Mouse (Mus musculus) ES-E14 (cell line): Measurements from ENCODE around the gene Cenpu. TPM values are rescaled to one million over a fixed set of nuclear protein-coding genes. Genes with fewer than 3 reads are reported as not detected.

Experiments
- DNase-seq: peaks from one replicate; pipeline ENCODE4 v3.0.0-alpha.2; 2013; ENCODE audit warnings: low read depth, low spot score
- H3K27ac ChIP-seq: 2 replicates; pipeline ENCODE4 v1.5.1; 2012; ENCODE audit warnings: low read depth, mild to moderate bottlenecking, low read length, moderate library complexity, mixed read lengths; ENCODE audit not compliant: poor library complexity, insufficient read depth, severe bottlenecking
- H3K36me3 ChIP-seq: 2 replicates; pipeline ENCODE4 v1.6.1; 2012; ENCODE audit warnings: mild to moderate bottlenecking, low read length, moderate library complexity, mixed read lengths; ENCODE audit not compliant: control insufficient read depth, poor library complexity, insufficient read depth, severe bottlenecking
- H3K4me1 ChIP-seq, 2 experiments: fragments of 150-350 bp in 1 of 2; sonication (generic) in 1 of 2; 2 replicates each; pipeline ENCODE4 v1.6.1; 2012; ENCODE audit warnings: low read length in 2 of 2, mild to moderate bottlenecking in 1 of 2, mixed read lengths in 1 of 2; ENCODE audit not compliant: control insufficient read depth in 2 of 2, insufficient read depth in 2 of 2, poor library complexity in 1 of 2
- H3K4me3 ChIP-seq, 2 experiments: fragments of 150-350 bp in 1 of 2; sonication (generic) in 1 of 2; 2 replicates each; pipeline ENCODE4 v1.5.1; 2012; ENCODE audit warnings: low read length in 2 of 2, low read depth in 1 of 2, mild to moderate bottlenecking in 1 of 2, mixed read lengths in 1 of 2; ENCODE audit not compliant: insufficient read depth in 1 of 2, poor library complexity in 1 of 2, severe bottlenecking in 1 of 2
- H3K9ac ChIP-seq: 2 replicates; pipeline ENCODE4 v1.6.1; 2012; ENCODE audit warnings: low read depth, mild to moderate bottlenecking, low read length, mixed read lengths; ENCODE audit not compliant: poor library complexity, insufficient read depth, severe bottlenecking
- H3K9me3 ChIP-seq: fragments of 150-350 bp; sonication (generic); 2 replicates; pipeline ENCODE4 v1.6.1; 2012; ENCODE audit warnings: low read depth, mild to moderate bottlenecking, low read length; ENCODE audit not compliant: control insufficient read depth, insufficient read depth
- CHD2 ChIP-seq: IDR thresholded peaks from 2 replicates; pipeline ENCODE4 v1.6.1; 2014; ENCODE audit warnings: mild to moderate bottlenecking, low read depth, low read length, inconsistent platforms
- HCFC1 ChIP-seq: IDR thresholded peaks from 2 replicates; pipeline ENCODE4 v1.6.1; 2012; ENCODE audit warnings: low read length, inconsistent platforms, borderline replicate concordance; ENCODE audit not compliant: insufficient read depth
- MAFK ChIP-seq: IDR thresholded peaks from 2 replicates; pipeline ENCODE4 v1.6.1; 2014; ENCODE audit warnings: mild to moderate bottlenecking, low read depth, low read length, inconsistent platforms; ENCODE audit not compliant: insufficient read depth
- ZC3H11A ChIP-seq: IDR thresholded peaks from 2 replicates; pipeline ENCODE4 v1.6.1; 2012; ENCODE audit warnings: low read depth, mild to moderate bottlenecking, inconsistent platforms, low read length, borderline replicate concordance
- ZNF384 ChIP-seq: IDR thresholded peaks from 2 replicates; pipeline ENCODE4 v1.6.1; 2012; ENCODE audit warnings: low read depth, low read length, inconsistent platforms
- in situ Hi-C, 2 experiments: fragments of 600-800 bp; cut with MboI; formaldehyde crosslinking; loops; one replicate each; pipeline ENCODE4 v1.15.1; 2025; ENCODE audit warnings: low sequenced_read_pairs in 2 of 2, inconsistent platforms in 1 of 2; ENCODE audit not compliant: unreplicated experiment in 2 of 2
- total RNA-seq: library from RNA; depleted of rRNA; stranded (reverse); fragments of 300-350 nt; gene quantifications from 2 replicates; pipeline ENCODE4 v1.2.3, GENCODE M21; 2012

The Cenpu gene
- total RNA-seq, 1 experiment = 19.1 TPM

DNA sequence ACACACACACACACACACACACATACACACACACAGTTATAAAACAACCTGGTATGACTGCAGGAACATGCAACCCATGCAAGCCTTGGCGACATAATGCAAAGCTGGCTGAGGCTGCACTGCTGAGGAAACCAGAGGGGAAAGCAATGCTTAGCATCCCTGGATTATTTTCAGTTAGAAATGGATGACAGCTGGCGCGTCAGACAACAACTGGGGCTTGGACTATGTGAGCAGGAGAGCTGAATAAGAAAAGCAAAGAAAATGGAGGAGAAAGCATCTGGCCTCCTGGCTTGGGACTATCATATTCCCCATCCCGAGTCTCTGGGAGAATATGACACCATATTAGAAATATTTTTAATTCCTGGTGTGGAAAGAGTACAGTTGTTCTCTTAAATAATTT, 61.1 kb downstream of the Cenpu start:
- no peaks in the 10 kb centered on the region for H3K36me3 ChIP-seq
- H3K9ac ChIP-seq = no peak overlapping the region
- no peaks in the 10 kb centered on the region for H3K9me3 ChIP-seq
- TF ChIP-seq ZNF384 (no peak), MAFK (no peak), HCFC1 (no peak), ZC3H11A (no peak), CHD2 (no peak)
- H3K4me1 ChIP-seq = peaks cover 0 to 2% of the 10 kb centered on the region in 2 experiments; a peak in 1 of 4 replicates
- H3K27ac ChIP-seq = no peak overlapping the region
- no peak overlapping the region for H3K4me3 ChIP-seq
- no peak for DNase-seq
- in situ Hi-C loops = no loop called here

- peaks cover 0 to 2% of the 10 kb centered on the region in 2 experiments; a peak in 1 of 4 replicates for H3K4me1 ChIP-seq
- TF ChIP-seq HCFC1 (no peak), CHD2 (no peak), MAFK (no peak), ZNF384 (no peak), ZC3H11A (no peak)
- DNase-seq = no peak
- H3K4me3 ChIP-seq = no peak overlapping the region
- H3K9ac ChIP-seq = no peak overlapping the region
- no peaks in the 10 kb centered on the region for H3K9me3 ChIP-seq
- H3K36me3 ChIP-seq = no peaks in the 10 kb centered on the region
- no peak overlapping the region for H3K27ac ChIP-seq
- in situ Hi-C loops = no loop called here
Measured at GRCm38 (mm10) chr8:46613377-46613776, 61.5 kb downstream of the Cenpu start.

- DNase-seq = no peak
- no peaks in the 10 kb centered on the region for H3K36me3 ChIP-seq
- in situ Hi-C loops = no loop called here
- H3K9ac ChIP-seq = no peak overlapping the region
- H3K9me3 ChIP-seq = no peaks in the 10 kb centered on the region
- H3K27ac ChIP-seq = no peak overlapping the region
- TF ChIP-seq HCFC1 = no peak
- no peak for TF ChIP-seq CHD2
- TF ChIP-seq ZC3H11A = no peak
- no peak for TF ChIP-seq ZNF384
- no peak for TF ChIP-seq MAFK
- H3K4me3 ChIP-seq = 0 out of 4 replicates have a peak overlapping the region, but pooled peaks of 1 of the 2 experiments have one; percentile 90
- H3K4me1 ChIP-seq = peaks cover 0 to 2% of the 10 kb centered on the region in 2 experiments; a peak in 1 of 4 replicates
Measured at GRCm38 (mm10) chr8:46615936-46616335, 64.1 kb downstream of the Cenpu start.

DNA sequence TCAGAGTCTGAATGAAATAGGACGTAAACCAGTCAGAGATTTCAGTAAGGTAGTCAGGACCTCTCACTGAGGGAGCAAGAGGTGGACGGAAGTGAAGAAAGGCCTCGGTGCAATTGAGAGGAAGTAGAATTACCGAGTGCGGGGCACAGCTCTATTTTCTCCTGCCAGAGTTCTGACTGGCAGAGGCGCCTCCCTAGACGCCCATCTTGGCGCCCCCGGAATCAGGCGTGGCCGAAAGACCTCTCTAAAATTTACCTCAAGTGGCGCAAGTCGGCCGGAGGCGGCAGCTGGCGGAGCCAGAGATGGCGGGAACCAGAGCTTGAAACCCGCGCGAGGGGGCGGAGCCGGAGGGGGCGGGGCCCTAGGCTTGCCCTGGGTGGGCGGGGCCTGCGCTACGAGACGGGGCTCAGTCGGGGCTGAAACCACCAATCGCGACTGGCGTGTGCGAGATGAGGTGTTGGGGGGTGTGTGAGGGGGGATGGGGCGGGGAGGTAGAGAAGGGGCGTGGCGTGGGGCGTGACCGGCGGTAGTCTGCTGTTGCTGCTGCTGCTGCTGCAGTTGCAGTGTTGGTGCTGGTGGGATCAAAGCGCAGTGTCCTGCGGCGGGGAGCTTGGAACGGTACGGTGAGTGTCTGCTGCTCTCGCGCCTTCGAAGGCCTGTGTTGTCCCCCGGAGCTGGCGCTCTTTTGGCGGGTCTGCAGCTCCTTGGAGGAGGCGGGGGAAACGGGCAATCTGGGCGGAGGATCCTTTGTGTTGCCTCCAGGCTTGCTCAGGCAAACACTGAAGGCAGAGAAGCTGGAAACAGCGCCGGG, 65.3 kb downstream of the Cenpu start, which contains the start of the genes Primpol and Casp3:
Gene Primpol (minus strand): TSS at position 334 of the 811 bp plus-strand sequence.
Gene Casp3 (plus strand): TSS at position 413 of the 811 bp plus-strand sequence.
- H3K9ac ChIP-seq = peak within 1 kb of the TSS; percentile 88
- in situ Hi-C loops = no loop called here
- TF ChIP-seq MAFK = no peak
- TF ChIP-seq ZNF384 = no peak
- TF ChIP-seq ZC3H11A = no peak
- TF ChIP-seq HCFC1 = no peak
- TF ChIP-seq CHD2 = no peak
- H3K9me3 ChIP-seq = no peaks in the 10 kb centered on the region
- peak within 1 kb of the TSS; percentile 82 to 95 for H3K4me3 ChIP-seq
- no peaks in the 10 kb centered on the region for H3K36me3 ChIP-seq
- H3K27ac ChIP-seq = no peak within 1 kb of the TSS
- peaks cover 0 to 2% of the 10 kb centered on the region in 2 experiments; a peak in 1 of 4 replicates for H3K4me1 ChIP-seq
- peak; percentile 92 for DNase-seq
